Mouse (Mus musculus) spleen, adult 2 months (tissue): ENCODE results near the gene Ankrd16. TPM values are rescaled to one million over a fixed set of nuclear protein-coding genes. Genes with fewer than 3 reads are reported as not detected.

ENCODE experiments used
- DNase-seq, 2 experiments: peaks; one replicate each; pipeline versions ENCODE4 v3.0.0 to v3.0.0-alpha.2; 2012 to 2021; ENCODE audit warnings: low spot score in 2 of 2, low read depth in 1 of 2
- H3K27ac ChIP-seq: fragments of 200-500 bp; 2 replicates; pipeline ENCODE4 v1.5.1; 2012; ENCODE audit warnings: low read length, inconsistent platforms; ENCODE audit not compliant: insufficient read depth
- H3K27me3 ChIP-seq: fragments of 200-500 bp; 2 replicates; pipeline ENCODE4 v1.6.1; 2012; ENCODE audit warnings: mild to moderate bottlenecking, moderate library complexity, low read length, inconsistent platforms; ENCODE audit not compliant: control insufficient read depth, insufficient read depth
- H3K36me3 ChIP-seq: fragments of 200-500 bp; 2 replicates; pipeline ENCODE4 v1.6.1; 2012; ENCODE audit warnings: mild to moderate bottlenecking, low read length, inconsistent platforms; ENCODE audit not compliant: control insufficient read depth, insufficient read depth
- H3K4me1 ChIP-seq: fragments of 200-500 bp; 2 replicates; pipeline ENCODE4 v1.6.1; 2011; ENCODE audit warnings: inconsistent platforms; ENCODE audit not compliant: control insufficient read depth, insufficient read depth, insufficient read length
- H3K4me3 ChIP-seq: fragments of 200-500 bp; 2 replicates; pipeline ENCODE4 v1.5.1; 2011; ENCODE audit warnings: mild to moderate bottlenecking, inconsistent platforms; ENCODE audit not compliant: insufficient read depth, insufficient read length; ENCODE audit errors: extremely low read depth
- CTCF ChIP-seq: fragments of 200-500 bp; IDR thresholded peaks from 2 replicates; pipeline ENCODE4 v1.5.1; 2011; ENCODE audit warnings: mild to moderate bottlenecking, inconsistent platforms; ENCODE audit not compliant: insufficient read depth, insufficient read length, insufficient replicate concordance; ENCODE audit errors: extremely low read depth
- POLR2A ChIP-seq: fragments of 200-500 bp; IDR thresholded peaks from 2 replicates; pipeline ENCODE4 v1.6.1; 2011; ENCODE audit warnings: low read depth, low read length, inconsistent platforms
- WGBS: fragments of 180-500 bp; shearing (Covaris S2); methylation state at CpG from one replicate; pipeline ENCODE4 v1.1.7; 2018; 5-methylcytosine and 5-hydroxymethylcytosine counted together
- polyA plus RNA-seq: library from polyadenylated mRNA; depleted of rRNA; stranded (reverse); fragments of >200 nt; gene quantifications from 2 replicates; pipeline ENCODE4 v1.2.3, GENCODE M21; 2012; rRNA removed

Gene Ankrd16
- polyA plus RNA-seq = 55.5 and 57.0 TPM in 2 replicates

GRCm38 (mm10) chr2:11777091-11778068 is at the start of gene Ankrd16, which contains the start of gene Fbh1:
Ankrd16 (plus strand) TSS chr2:11777876.
Fbh1 (minus strand) TSS chr2:11777582.
- no peaks in the 10 kb centered on the region for H3K27me3 ChIP-seq
- under 1% methylated on average over 73 of the region's 73 CpGs for WGBS
- H3K36me3 ChIP-seq = peaks cover 2% of the 10 kb centered on the region; the same call in 1 of the 2 replicates
- TF ChIP-seq CTCF (no peak), POLR2A (peak; percentile 59)
- DNase-seq = peak; percentile 100
- H3K4me1 ChIP-seq = peaks cover 6% of the 10 kb centered on the region
- peak within 1 kb of the TSS; percentile 88 for H3K4me3 ChIP-seq
- H3K27ac ChIP-seq = peak within 1 kb of the TSS; percentile 85

- no peak overlapping the region for H3K4me3 ChIP-seq
- no peak for DNase-seq
- 81% methylated on average over 3 of the region's 3 CpGs for WGBS
- no peak overlapping the region for H3K27ac ChIP-seq
- no peaks in the 10 kb centered on the region for H3K27me3 ChIP-seq
- H3K4me1 ChIP-seq = no peaks in the 10 kb centered on the region
- peaks cover 2% of the 10 kb centered on the region; the same call in 1 of the 2 replicates for H3K36me3 ChIP-seq
- TF ChIP-seq CTCF (no peak), POLR2A (no peak)
Observed at GRCm38 (mm10) chr2:11729091-11729490, 48.6 kb upstream of the Ankrd16 start.

GRCm38 (mm10) chr2:11732978-11733377 is 44.7 kb upstream of the Ankrd16 start:
- Histone ChIP-seq H3K4me1 (no peaks in the 10 kb centered on the region), H3K27ac (no peak overlapping the region), H3K36me3 (peaks cover 2% of the 10 kb centered on the region; the same call in 1 of the 2 replicates), H3K27me3 (no peaks in the 10 kb centered on the region), H3K4me3 (no peak overlapping the region)
- WGBS = 88% methylated on average over 5 of the region's 5 CpGs
- no peak for DNase-seq
- TF ChIP-seq POLR2A (no peak), CTCF (no peak)

- no peaks in the 10 kb centered on the region for H3K27me3 ChIP-seq
- no peaks in the 10 kb centered on the region for H3K4me1 ChIP-seq
- H3K36me3 ChIP-seq = no peaks in the 10 kb centered on the region
- no peak overlapping the region for H3K4me3 ChIP-seq
- TF ChIP-seq POLR2A = no peak
- no peak for TF ChIP-seq CTCF
- H3K27ac ChIP-seq = no peak overlapping the region
- no peak for DNase-seq
- whole genome bisulfite sequencing = 78% methylated on average over 6 of the region's 6 CpGs
Observed at GRCm38 (mm10) chr2:11735853-11736252, 41.8 kb upstream of the Ankrd16 start.

GRCm38 (mm10) chr2:11738794-11739193 is 38.9 kb upstream of the Ankrd16 start:
- H3K4me3 ChIP-seq = no peak overlapping the region
- TF ChIP-seq POLR2A = no peak
- TF ChIP-seq CTCF = no peak
- no peak for DNase-seq
- H3K4me1 ChIP-seq = no peaks in the 10 kb centered on the region
- peaks cover 7% of the 10 kb centered on the region for H3K36me3 ChIP-seq
- H3K27ac ChIP-seq = no peak overlapping the region
- 97% methylated on average over 3 of the region's 3 CpGs for WGBS
- no peaks in the 10 kb centered on the region for H3K27me3 ChIP-seq

- 54% methylated on average over 4 of the region's 4 CpGs for WGBS
- no peaks in the 10 kb centered on the region for H3K27me3 ChIP-seq
- DNase-seq = no peak
- H3K4me3 ChIP-seq = no peak overlapping the region
- no peak for TF ChIP-seq POLR2A
- no peak for TF ChIP-seq CTCF
- H3K27ac ChIP-seq = 0 out of 2 replicates have a peak overlapping the region, but pooled peaks have one; percentile 9
- no peaks in the 10 kb centered on the region for H3K4me1 ChIP-seq
- H3K36me3 ChIP-seq = peaks cover 7% of the 10 kb centered on the region
Observed at GRCm38 (mm10) chr2:11739516-11740051, 38.1 kb upstream of the Ankrd16 start.

- 95% methylated on average over 4 of the region's 4 CpGs for WGBS
- DNase-seq = no peak
- TF ChIP-seq POLR2A = no peak
- TF ChIP-seq CTCF = no peak
- Histone ChIP-seq H3K4me3 (no peak overlapping the region), H3K36me3 (peaks cover 47% of the 10 kb centered on the region), H3K4me1 (peaks cover 4% of the 10 kb centered on the region; the same call in 1 of the 2 replicates), H3K27me3 (no peaks in the 10 kb centered on the region), H3K27ac (no peak overlapping the region)
Observed at GRCm38 (mm10) chr2:11762541-11762940, 15.1 kb upstream of the Ankrd16 start.
